ENCODE assay signal across 14 mouse cellular contexts in genomic region chr14:103434218-103434617, GRCm38 (mm10).
DNase-seq lines count a peak whose midpoint lies in the region; TF ChIP-seq lines count a peak whose summit lies in the region.
"Had no signal": no experiment of that assay in that cellular context is flagged by ENCODE, and none has a peak within 500 bp of the region (broad histone marks: within the 10 kb centered on the region; RNA-seq: fewer than 3 reads in every experiment).

No protein-coding gene starts in this region.

- peak; percentile 43 to 62 for DNase-seq in adrenal gland, adult (ENCODE audit: inconsistent age in 2 of 2, low spot score in 1 of 2)
- no peak for DNase-seq in adrenal gland, adult 18-20 months (ENCODE audit: low spot score in 2 of 2)
- peak; percentile 26 to 30 for DNase-seq in heart, postnatal 10 days
- DNase-seq in heart, postnatal 25 days (ENCODE audit: low spot score), result no peak
- DNase-seq in layer of hippocampus, adult 2 months (ENCODE audit: low spot score in 2 of 2), result no peak
- no peak for DNase-seq in layer of hippocampus, adult 9-10 months (ENCODE audit: low spot score)
- no peak for DNase-seq in liver
- DNase-seq in urinary bladder, postnatal 25 days (ENCODE audit: low spot score), result no peak
- DNase-seq: cerebellum, adult 9-10 months; liver, postnatal 0 days; thymus, adult 2 months had no signal

- no peak overlapping the region for H3K4me3 ChIP-seq in layer of hippocampus, adult 2 months
- H3K4me3 ChIP-seq: erythroblast, embryonic 14.5 days; midbrain, embryonic 10.5 days; neural tube, embryonic 13.5 days had no signal

- H3K27ac ChIP-seq in layer of hippocampus, adult 2 months, result peak overlapping the region; percentile 69
- H3K27ac ChIP-seq: midbrain, embryonic 10.5 days; neural tube, embryonic 13.5 days had no signal

- intact Hi-C loops in heart, postnatal 10 days (cut with DNase I), result loop anchor here (2.0 kb wide), 1 partner anchor 15 kb away; no protein-coding TSS in a partner anchor
- intact Hi-C loops in heart, postnatal 25 days (cut with DNase I), result loop anchor here (5.0 kb wide), 1 partner anchor 33 kb away; no protein-coding TSS in a partner anchor

- no peak for TF ChIP-seq CTCF in layer of hippocampus, adult 2 months (conservative IDR thresholded peaks at IDR 0.05)

Comparison
In these comparisons a context has a peak if more than half of its experiments do, and no peak if none do; other contexts are left out.
1. DNase-seq: peak in adrenal gland, adult (2 of 2) and heart, postnatal 10 days (2 of 2); none in adrenal gland, adult 18-20 months (0 of 2), heart, postnatal 25 days (single experiment), layer of hippocampus, adult 2 months (0 of 2), layer of hippocampus, adult 9-10 months (single experiment), liver (single experiment) and urinary bladder, postnatal 25 days (single experiment).